Mouse (Mus musculus): Measurements from ENCODE around the gene Foxc2. TPM values are rescaled to one million over a fixed set of nuclear protein-coding genes. Genes with fewer than 3 reads are reported as not detected.

The Foxc2 gene
- not detected for polyA plus RNA-seq (2017; shearing (Covaris generic))

GRCm38 (mm10) chr8:121115948-121116347 is at the start of gene Foxc2:
Foxc2 (plus strand) TSS chr8:121116171.

GRCm38 (mm10) chr8:121084210-121084951 is 31.6 kb upstream of the Foxc2 start, which contains the start of gene Foxf1:
Foxf1 (plus strand) TSS chr8:121084386.

GRCm38 (mm10) chr8:121107668-121108656 is 8.0 kb upstream of the Foxc2 start, which contains the start of gene Mthfsd:
Mthfsd (minus strand) TSS chr8:121108392.

GRCm38 (mm10) chr8:121127756-121128375 is 11.9 kb downstream of the Foxc2 start, which contains the start of gene Foxl1:
Foxl1 (plus strand) TSS chr8:121127940.

Other genes starting within 250 kb of the Foxc2 start
- gene Foxf1, start 31.8 kb upstream of the Foxc2 start, polyA plus RNA-seq (2017; shearing (Covaris generic)), result not detected
- gene Mthfsd, start 7.8 kb upstream of the Foxc2 start, polyA plus RNA-seq (2017; shearing (Covaris generic)), result 41.0 TPM
- gene Foxl1, start 11.8 kb downstream of the Foxc2 start, polyA plus RNA-seq (2017; shearing (Covaris generic)), result not detected